In genomic region chr10:40882831-40883643, GRCm38 (mm10) we compare ENCODE assay signal across 8 mouse cellular contexts. TPM values are rescaled to one million over a fixed set of nuclear protein-coding genes. Genes with fewer than 3 reads are reported as not detected.
DNase-seq lines count a peak whose midpoint lies in the region; ATAC-seq and TF ChIP-seq lines count a peak whose summit lies in the region.

Gene Cdc40, minus strand, starts transcription at chr10:40883311.
Gene Wasf1, plus strand, starts transcription at chr10:40883475.

- H3K9me3 ChIP-seq in heart, embryonic 12.5 days (replicated peaks): no peaks in the 10 kb centered on the region
- no peaks in the 10 kb centered on the region for H3K9me3 ChIP-seq in kidney, postnatal 0 days (replicated peaks; ENCODE audit: low read length)
- no peaks in the 10 kb centered on the region for H3K9me3 ChIP-seq in liver, embryonic 11.5 days (ENCODE audit: control insufficient read depth, low read length)
- H3K9me3 ChIP-seq in stomach, embryonic 14.5 days (ENCODE audit: control insufficient read depth, low read depth, low read length): no peaks in the 10 kb centered on the region

- peak; percentile 98 for ATAC-seq in erythroid progenitor cell, adult 5-6 weeks (replicated peaks; ENCODE audit: low FRiP score, poor library complexity, severe bottlenecking)
- ATAC-seq in heart, embryonic 12.5 days (ENCODE audit: insufficient number of reproducible peaks, low FRiP score): peak; percentile 95
- peak; percentile 97 for ATAC-seq in kidney, postnatal 0 days (replicated peaks; ENCODE audit: low FRiP score, low read depth)
- peak; percentile 96 for ATAC-seq in liver, embryonic 11.5 days (replicated peaks; ENCODE audit: low FRiP score)
- ATAC-seq in stomach, embryonic 14.5 days (ENCODE audit: insufficient number of reproducible peaks, insufficient read depth, low FRiP score, low read depth): peak; percentile 97

- H3K4me2 ChIP-seq in heart, embryonic 12.5 days: peak within 1 kb of the TSS; percentile 72
- H3K4me2 ChIP-seq in kidney, postnatal 0 days (ENCODE audit: low read length): peak within 1 kb of the TSS; percentile 80
- peak within 1 kb of the TSS; percentile 99 for H3K4me2 ChIP-seq in liver, embryonic 11.5 days
- H3K4me2 ChIP-seq in stomach, embryonic 14.5 days (replicated peaks; ENCODE audit: low read depth, low read length): peak within 1 kb of the TSS; percentile 88

- H3K4me3 ChIP-seq in heart, embryonic 12.5 days: peak within 1 kb of the TSS; percentile 76
- H3K4me3 ChIP-seq in kidney, postnatal 0 days (replicated peaks; ENCODE audit: low read depth, low read length): peak within 1 kb of the TSS; percentile 67
- H3K4me3 ChIP-seq in liver, embryonic 11.5 days (ENCODE audit: low read depth, low read length): peak within 1 kb of the TSS; percentile 95
- H3K4me3 ChIP-seq in stomach, embryonic 14.5 days (ENCODE audit: low read depth, low read length): peak within 1 kb of the TSS; percentile 96

- peak; percentile 95 for DNase-seq in CD4-positive helper T cell, adult 2 months (ENCODE audit: low read depth, low spot score)
- peak; percentile 98 for DNase-seq in brain, embryonic 18.5 days (ENCODE audit: low read depth, low spot score)
- DNase-seq in kidney, postnatal 0 days (ENCODE audit: low spot score): peak; percentile 100
- DNase-seq in liver, embryonic 11.5 days (ENCODE audit: low spot score): peak; percentile 95
- DNase-seq in naive thymus-derived CD4-positive, alpha-beta T cell, adult 2 months (ENCODE audit: low read depth): peak; percentile 95

- H3K27me3 ChIP-seq in heart, embryonic 12.5 days (replicated peaks): no peaks in the 10 kb centered on the region
- H3K27me3 ChIP-seq in kidney, postnatal 0 days (ENCODE audit: insufficient read depth, low read length): no peaks in the 10 kb centered on the region
- H3K27me3 ChIP-seq in liver, embryonic 11.5 days (replicated peaks; ENCODE audit: control insufficient read depth, insufficient read depth, low read length): no peaks in the 10 kb centered on the region
- H3K27me3 ChIP-seq in stomach, embryonic 14.5 days (ENCODE audit: control insufficient read depth, insufficient read depth, low read length): no peaks in the 10 kb centered on the region

- peak; percentile 41; the same call in 1 of the 2 replicates for TF ChIP-seq CTCF in kidney, postnatal 0 days (IDR thresholded peaks at IDR 0.05; ENCODE audit: low read depth)

- no peaks in the 10 kb centered on the region; the same call in 1 of the 2 replicates for H3K36me3 ChIP-seq in heart, embryonic 12.5 days
- no peaks in the 10 kb centered on the region for H3K36me3 ChIP-seq in kidney, postnatal 0 days (ENCODE audit: insufficient read depth, low read length)
- no peaks in the 10 kb centered on the region for H3K36me3 ChIP-seq in liver, embryonic 11.5 days (ENCODE audit: control insufficient read depth, insufficient read depth, low read length)
- H3K36me3 ChIP-seq in stomach, embryonic 14.5 days (ENCODE audit: control insufficient read depth, insufficient read depth, low read length): no peaks in the 10 kb centered on the region

- H3K4me1 ChIP-seq in heart, embryonic 12.5 days (replicated peaks): peaks cover 35% of the 10 kb centered on the region
- peaks cover 7% of the 10 kb centered on the region; the same call in 1 of the 2 replicates for H3K4me1 ChIP-seq in kidney, postnatal 0 days (replicated peaks; ENCODE audit: insufficient read depth, low read length)
- peaks cover 2% of the 10 kb centered on the region; the same call in 1 of the 2 replicates for H3K4me1 ChIP-seq in liver, embryonic 11.5 days (replicated peaks; ENCODE audit: control insufficient read depth, insufficient read depth, low read length)
- peaks cover 6% of the 10 kb centered on the region; the same call in 1 of the 2 replicates for H3K4me1 ChIP-seq in stomach, embryonic 14.5 days (ENCODE audit: control insufficient read depth, insufficient read depth, low read length)

- peak within 1 kb of the TSS; percentile 82 for H3K27ac ChIP-seq in heart, embryonic 12.5 days (ENCODE audit: poor library complexity, severe bottlenecking)
- peak within 1 kb of the TSS; percentile 76 for H3K27ac ChIP-seq in kidney, postnatal 0 days
- peak within 1 kb of the TSS; percentile 80 for H3K27ac ChIP-seq in liver, embryonic 11.5 days (ENCODE audit: low read depth, low read length)
- peak within 1 kb of the TSS; percentile 89 for H3K27ac ChIP-seq in stomach, embryonic 14.5 days (ENCODE audit: low read length)

- WGBS in heart, embryonic 12.5 days: under 1% methylated on average over 44 of the region's 44 CpGs
- WGBS in kidney, postnatal 0 days: under 1% methylated on average over 44 of the region's 44 CpGs
- WGBS in liver, embryonic 11.5 days: under 1% methylated on average over 44 of the region's 44 CpGs
- under 1% methylated on average over 44 of the region's 44 CpGs for WGBS in stomach, embryonic 14.5 days

- peak within 1 kb of the TSS; percentile 94 for H3K9ac ChIP-seq in heart, embryonic 12.5 days
- peak within 1 kb of the TSS; percentile 79 for H3K9ac ChIP-seq in kidney, postnatal 0 days (ENCODE audit: low read depth, low read length)
- H3K9ac ChIP-seq in liver, embryonic 11.5 days (ENCODE audit: low read depth, low read length): peak within 1 kb of the TSS; percentile 92
- peak within 1 kb of the TSS; percentile 79 for H3K9ac ChIP-seq in stomach, embryonic 14.5 days (replicated peaks; ENCODE audit: low read depth, low read length)

RNA-seq across cellular contexts. Expression of gene Cdc40, which starts in this region (rescaled TPM):
- 26.7 and 28.1 TPM in 2 replicates for total RNA-seq in erythroid progenitor cell, adult 5-6 weeks (2015; ENCODE audit: low replicate concordance)
- 15.7 and 15.8 TPM in 2 replicates for total RNA-seq in erythroid progenitor cell, adult 5-6 weeks (2017; ENCODE audit: low replicate concordance)
- polyA plus RNA-seq in heart, embryonic 12.5 days (2016; fragmentation: Nextera tagmentation; extraction: Ambion mirVana): 25.7 and 26.9 TPM in 2 replicates
- 25.0 and 28.2 TPM in 2 replicates for polyA plus RNA-seq in kidney, postnatal 0 days (2015; fragmentation: Nextera tagmentation; extraction: Ambion mirVana)
- 33.8 and 37.1 TPM in 2 replicates for polyA plus RNA-seq in liver, embryonic 11.5 days (2014; fragmentation: Nextera tagmentation; extraction: Ambion mirVana)
- 32.9 and 35.7 TPM in 2 replicates for polyA plus RNA-seq in stomach, embryonic 14.5 days (2014; fragmentation: Nextera tagmentation; extraction: Ambion mirVana)

RNA-seq across cellular contexts. Expression of gene Wasf1, which starts in this region (rescaled TPM):
- not detected in 2 replicates for total RNA-seq in erythroid progenitor cell, adult 5-6 weeks (2015; ENCODE audit: low replicate concordance)
- total RNA-seq in erythroid progenitor cell, adult 5-6 weeks (2017; ENCODE audit: low replicate concordance): not detected in 2 replicates
- 17.1 and 19.6 TPM in 2 replicates for polyA plus RNA-seq in heart, embryonic 12.5 days (2016; fragmentation: Nextera tagmentation; extraction: Ambion mirVana)
- polyA plus RNA-seq in kidney, postnatal 0 days (2015; fragmentation: Nextera tagmentation; extraction: Ambion mirVana): 13.2 TPM in 2 replicates
- 11.3 and 13.8 TPM in 2 replicates for polyA plus RNA-seq in liver, embryonic 11.5 days (2014; fragmentation: Nextera tagmentation; extraction: Ambion mirVana)
- polyA plus RNA-seq in stomach, embryonic 14.5 days (2014; fragmentation: Nextera tagmentation; extraction: Ambion mirVana): 17.6 and 18.8 TPM in 2 replicates

Comparison
In these comparisons a context has a peak if more than half of its experiments do, and no peak if none do; other contexts are left out.
1. Peak in every context shown above with its lines: DNase-seq, ATAC-seq, H3K4me3 ChIP-seq and H3K27ac ChIP-seq.